ENCODE assay signal across 19 mouse cellular contexts in the genomic region with DNA sequence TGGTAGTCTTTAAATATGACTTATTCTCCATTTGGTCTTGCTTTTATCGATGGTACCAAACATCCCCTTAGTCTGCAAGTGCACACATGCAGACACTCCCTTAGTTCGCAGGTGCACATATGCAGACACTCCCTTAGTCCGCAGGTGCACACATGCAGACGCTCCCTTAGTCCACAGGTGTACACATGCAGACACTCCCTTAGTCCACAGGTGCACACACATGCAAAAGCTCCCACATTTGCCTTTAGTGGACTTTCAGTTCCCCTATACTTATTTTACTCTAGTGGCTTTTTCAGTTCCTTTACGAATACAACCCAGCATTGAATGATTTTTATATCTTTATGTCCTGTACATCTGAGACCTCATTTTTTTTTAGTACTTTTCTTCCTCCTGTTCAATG. TPM values are rescaled to one million over a fixed set of nuclear protein-coding genes. Genes with fewer than 3 reads are reported as not detected.
DNase-seq lines count a peak whose midpoint lies in the region; ATAC-seq lines count a peak whose summit lies in the region.
"Had no signal": no experiment of that assay in that cellular context is flagged by ENCODE, and none has a peak within 500 bp of the region (broad histone marks: within the 10 kb centered on the region; RNA-seq: fewer than 3 reads in every experiment).

No protein-coding gene starts in this region.

- WGBS in embryonic facial prominence, embryonic 10.5 days = 89% methylated on average over 5 of the region's 5 CpGs

- ATAC-seq in neutrophil, adult 5-6 weeks (ENCODE audit: extremely low read depth, insufficient number of reproducible peaks, low FRiP score, poor library complexity, severe bottlenecking) = peak; percentile 80
- no peak for ATAC-seq in inflammation-experienced regulatory T-cells, adult 6 months
- ATAC-seq: forebrain, embryonic 13.5 days; forebrain, postnatal 0 days had no signal

- no peak overlapping the region for H3K27ac ChIP-seq in embryonic facial prominence, embryonic 10.5 days (replicated peaks)
- H3K27ac ChIP-seq: forebrain, embryonic 13.5 days; heart, adult 2 months; heart, embryonic 15.5 days; hindbrain, embryonic 14.5 days had no signal

- no peaks in the 10 kb centered on the region for H3K27me3 ChIP-seq in embryonic facial prominence, embryonic 10.5 days (replicated peaks; ENCODE audit: low read depth, poor library complexity, severe bottlenecking)
- H3K27me3 ChIP-seq: forebrain, embryonic 13.5 days; heart, embryonic 15.5 days had no signal

- no peaks in the 10 kb centered on the region for H3K36me3 ChIP-seq in embryonic facial prominence, embryonic 10.5 days (replicated peaks)
- H3K36me3 ChIP-seq: heart, embryonic 15.5 days had no signal

- no peak overlapping the region for H3K4me3 ChIP-seq in embryonic facial prominence, embryonic 10.5 days
- H3K4me3 ChIP-seq: forebrain, embryonic 13.5 days; heart, adult 2 months; heart, embryonic 15.5 days had no signal

- H3K4me1 ChIP-seq in embryonic facial prominence, embryonic 10.5 days = no peaks in the 10 kb centered on the region
- H3K4me1 ChIP-seq: forebrain, embryonic 13.5 days; heart, embryonic 15.5 days had no signal

- no peaks in the 10 kb centered on the region for H3K9me3 ChIP-seq in embryonic facial prominence, embryonic 10.5 days
- H3K9me3 ChIP-seq: forebrain, embryonic 13.5 days; heart, embryonic 15.5 days had no signal

- DNase-seq in lung, postnatal 36 days = peak; percentile 14
- no peak for DNase-seq in lung, adult 18-20 months
- peak; percentile 64 to 72 for DNase-seq in B cell, adult 2 months
- peak; percentile 7 for DNase-seq in ZHBTc4 (ENCODE audit: low read depth, low spot score)
- no peak for DNase-seq in left cerebral cortex, adult 9 months (ENCODE audit: low spot score in 2 of 2)
- DNase-seq in embryonic facial prominence, embryonic 10.5 days (ENCODE audit: low spot score) = no peak
- DNase-seq: adrenal gland, postnatal 10 days; cerebellum, adult 11 months; cerebellum, adult 8-10 months; cerebellum, postnatal 14 days; forebrain, postnatal 0 days; gastrocnemius, postnatal 14 days; heart, postnatal 14 days had no signal

RNA-seq across cellular contexts. Expression of gene Inpp4b, which starts 11.1 kb away (rescaled TPM):
- total RNA-seq in neutrophil, adult 5-6 weeks (2017) = 73.3 and 77.5 TPM in 2 replicates
- polyA plus RNA-seq in inflammation-experienced regulatory T-cells, adult 6 months (2017; shearing (Covaris generic)) = 100 to 1,000 TPM; 249 to 663 (median 549) TPM
- polyA plus RNA-seq in embryonic facial prominence, embryonic 10.5 days (2016; fragmentation: Nextera tagmentation; extraction: Ambion mirVana) = 10.8 and 12.4 TPM in 2 replicates

Comparison
In these comparisons a context has a peak if more than half of its experiments do, and no peak if none do; other contexts are left out.
1. DNase-seq: peak in lung, postnatal 36 days (single experiment), B cell, adult 2 months (2 of 2) and ZHBTc4 (single experiment); none in lung, adult 18-20 months (0 of 2), left cerebral cortex, adult 9 months (0 of 2) and embryonic facial prominence, embryonic 10.5 days (single experiment).
2. RNA of gene Inpp4b, which starts 11.1 kb away (polyA plus RNA-seq): 249 to 663 TPM in inflammation-experienced regulatory T-cells, adult 6 months; 10.8 to 12.4 TPM in embryonic facial prominence, embryonic 10.5 days; every median in the first group is over 10 times any median in the second.